Mouse (Mus musculus): ENCODE data around the gene Foxi2.

GRCm38 (mm10) chr7:135410237-135410965 lies at the start of gene Foxi2:
- TF ChIP-seq GATA1 (IDR thresholded peaks at IDR 0.05; ENCODE audit: borderline replicate concordance, low read length): no peak
- no peak for TF ChIP-seq FLI1 (IDR thresholded peaks at IDR 0.05; ENCODE audit: low read length)

Measured in megakaryocyte, embryonic 14.5 days (primary cell).